In genomic region chr12:24895352-24895751, GRCm38 (mm10) we compare ENCODE assay signal across 15 mouse cellular contexts.
DNase-seq lines count a peak whose midpoint lies in the region; ATAC-seq and TF ChIP-seq lines count a peak whose summit lies in the region.
"Had no signal": no experiment of that assay in that cellular context is flagged by ENCODE, and none has a peak within 500 bp of the region (broad histone marks: within the 10 kb centered on the region; RNA-seq: fewer than 3 reads in every experiment).

No protein-coding gene starts in this region.

- no peaks in the 10 kb centered on the region for H3K9me3 ChIP-seq in liver, embryonic 15.5 days (replicated peaks)
- H3K9me3 ChIP-seq in liver, embryonic 11.5 days (ENCODE audit: control insufficient read depth, low read length), result no peaks in the 10 kb centered on the region
- H3K9me3 ChIP-seq in stomach, postnatal 0 days (ENCODE audit: control insufficient read depth, low read length), result no peaks in the 10 kb centered on the region
- H3K9me3 ChIP-seq: forebrain, embryonic 10.5 days; hindbrain, embryonic 12.5 days had no signal

- H3K9ac ChIP-seq in liver, embryonic 15.5 days, result no peak overlapping the region
- no peak overlapping the region for H3K9ac ChIP-seq in liver, embryonic 11.5 days (ENCODE audit: low read depth, low read length)
- no peak overlapping the region for H3K9ac ChIP-seq in stomach, postnatal 0 days (ENCODE audit: low read length)
- H3K9ac ChIP-seq: hindbrain, embryonic 12.5 days had no signal

- no peak overlapping the region for H3K4me3 ChIP-seq in liver, embryonic 15.5 days (replicated peaks)
- H3K4me3 ChIP-seq in liver, embryonic 11.5 days (ENCODE audit: low read depth, low read length), result no peak overlapping the region
- no peak overlapping the region for H3K4me3 ChIP-seq in stomach, postnatal 0 days (ENCODE audit: low read depth, low read length)
- H3K4me3 ChIP-seq: forebrain, embryonic 10.5 days; hindbrain, embryonic 12.5 days had no signal

- intact Hi-C loops in heart, postnatal 10 days (cut with DNase I), result loop anchor here (2.0 kb wide), 1 partner anchor 51 kb away; no protein-coding TSS in a partner anchor
- intact Hi-C loops in left cerebral cortex, postnatal 14 days (cut with DNase I), result no loop called here

- H3K4me1 ChIP-seq in liver, embryonic 15.5 days (replicated peaks), result peaks cover 45% of the 10 kb centered on the region
- peaks cover 29% of the 10 kb centered on the region for H3K4me1 ChIP-seq in liver, embryonic 11.5 days (replicated peaks; ENCODE audit: control insufficient read depth, insufficient read depth, low read length)
- H3K4me1 ChIP-seq in stomach, postnatal 0 days (replicated peaks; ENCODE audit: control insufficient read depth, insufficient read depth), result no peaks in the 10 kb centered on the region; the same call in 1 of the 2 replicates

- H3K4me2 ChIP-seq in liver, embryonic 15.5 days, result no peak overlapping the region
- H3K4me2 ChIP-seq in liver, embryonic 11.5 days, result no peak overlapping the region
- no peak overlapping the region for H3K4me2 ChIP-seq in stomach, postnatal 0 days (replicated peaks; ENCODE audit: low read depth)
- H3K4me2 ChIP-seq: hindbrain, embryonic 12.5 days; midbrain, embryonic 11.5 days had no signal

- no peak for TF ChIP-seq CTCF in stomach, postnatal 0 days (IDR thresholded peaks at IDR 0.05; ENCODE audit: low read depth)

- ATAC-seq in liver, embryonic 15.5 days (ENCODE audit: insufficient read depth), result no peak
- ATAC-seq in liver, embryonic 11.5 days (replicated peaks; ENCODE audit: low FRiP score), result no peak
- ATAC-seq in stomach, postnatal 0 days (ENCODE audit: low FRiP score, low TSS enrichment), result peak; percentile 78

- H3K27ac ChIP-seq in liver, embryonic 15.5 days (replicated peaks), result 0 out of 2 replicates have a peak overlapping the region, but pooled peaks have one; percentile 35
- no peak overlapping the region for H3K27ac ChIP-seq in liver, embryonic 11.5 days (ENCODE audit: low read depth, low read length)
- H3K27ac ChIP-seq in stomach, postnatal 0 days (replicated peaks), result peak overlapping the region; percentile 53; the same call in 1 of the 2 replicates
- H3K27ac ChIP-seq: forebrain, embryonic 10.5 days; hindbrain, embryonic 12.5 days; kidney, postnatal 0 days had no signal

- no peaks in the 10 kb centered on the region for H3K27me3 ChIP-seq in liver, embryonic 15.5 days
- H3K27me3 ChIP-seq in liver, embryonic 11.5 days (replicated peaks; ENCODE audit: control insufficient read depth, insufficient read depth, low read length), result no peaks in the 10 kb centered on the region
- H3K27me3 ChIP-seq in stomach, postnatal 0 days (ENCODE audit: control insufficient read depth, insufficient read depth, low read length), result no peaks in the 10 kb centered on the region
- H3K27me3 ChIP-seq: hindbrain, embryonic 12.5 days had no signal

- TF ChIP-seq EP300 in stomach, postnatal 0 days (optimal IDR thresholded peaks at IDR 0.05), result no peak

- 83% methylated on average over 5 of the region's 5 CpGs for WGBS in liver, embryonic 15.5 days (ENCODE audit: insufficient replicate concordance)
- 88% methylated on average over 5 of the region's 5 CpGs for WGBS in liver, embryonic 11.5 days
- 42% methylated on average over 5 of the region's 5 CpGs for WGBS in stomach, postnatal 0 days

- no peaks in the 10 kb centered on the region for H3K36me3 ChIP-seq in liver, embryonic 15.5 days (replicated peaks)
- H3K36me3 ChIP-seq in liver, embryonic 11.5 days (ENCODE audit: control insufficient read depth, insufficient read depth, low read length), result no peaks in the 10 kb centered on the region
- no peaks in the 10 kb centered on the region for H3K36me3 ChIP-seq in stomach, postnatal 0 days (ENCODE audit: control insufficient read depth, insufficient read depth, low read length)

- peak; percentile 29 for DNase-seq in adrenal gland, adult 8-10 months
- no peak for DNase-seq in adrenal gland, postnatal 4 days (ENCODE audit: low spot score in 2 of 2)
- DNase-seq in liver, embryonic 11.5 days (ENCODE audit: low spot score), result no peak
- DNase-seq in heart, postnatal 10 days, result peak; percentile 49 to 63
- peak; percentile 51 for DNase-seq in stomach, postnatal 0 days (ENCODE audit: low spot score)
- no peak for DNase-seq in retina, postnatal 1 day
- DNase-seq in left cerebral cortex, postnatal 14 days (ENCODE audit: low spot score in 2 of 2), result no peak
- DNase-seq: cerebellum, adult 11 months; spleen, adult 18-20 months; thymus, adult 2 months had no signal

Comparison
In these comparisons a context has a peak if more than half of its experiments do, and no peak if none do; other contexts are left out.
1. DNase-seq: peak in adrenal gland, adult 8-10 months (single experiment), heart, postnatal 10 days (2 of 2) and stomach, postnatal 0 days (single experiment); none in adrenal gland, postnatal 4 days (0 of 2), liver, embryonic 11.5 days (single experiment), retina, postnatal 1 day (single experiment) and left cerebral cortex, postnatal 14 days (0 of 2).